ENCODE assay signal across 8 mouse cellular contexts in the genomic region with DNA sequence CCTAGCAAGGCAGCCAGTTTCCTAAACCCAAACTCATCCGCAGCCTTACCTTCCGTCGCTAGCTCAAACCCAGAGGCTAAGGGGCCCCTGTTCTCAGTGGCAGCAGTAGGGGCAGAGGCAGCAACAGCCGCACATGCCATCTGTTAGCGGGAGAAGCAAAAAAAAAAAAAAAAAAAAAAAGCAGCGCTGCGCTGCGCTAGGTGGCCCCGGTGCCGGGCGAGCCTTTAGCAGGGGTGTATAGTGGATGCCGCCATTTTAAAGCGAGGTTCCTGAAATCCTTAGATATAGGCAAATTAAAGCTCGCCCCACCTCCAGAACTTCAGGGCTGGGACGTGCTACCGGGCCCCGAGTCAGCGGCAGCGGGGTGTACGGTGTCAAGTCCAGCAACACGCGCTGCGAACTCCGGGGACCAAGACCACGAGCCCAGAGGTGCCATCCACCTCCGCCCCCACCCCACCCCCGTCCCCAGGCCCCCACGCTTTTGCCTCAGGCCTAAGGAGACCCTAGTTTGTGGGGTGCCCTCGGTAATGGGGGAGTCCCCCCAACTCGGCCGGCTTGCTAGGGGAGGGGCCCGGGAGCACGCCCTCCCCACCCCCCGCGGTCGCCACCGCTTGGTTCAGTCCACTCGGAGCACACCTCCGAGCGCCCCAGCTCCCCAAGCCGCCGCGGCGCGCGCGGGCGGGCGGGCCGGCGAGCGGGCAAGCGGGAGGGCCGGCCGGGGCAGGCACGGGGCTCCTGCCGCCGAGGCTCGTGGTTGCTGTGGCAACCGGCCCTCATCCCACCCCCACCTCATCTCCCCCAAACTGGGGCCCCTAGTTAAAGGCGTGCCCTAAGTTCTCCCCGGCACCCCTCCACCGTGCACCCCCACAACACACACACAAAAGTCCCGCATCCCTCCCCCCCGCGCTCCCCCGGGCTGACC. TPM values are rescaled to one million over a fixed set of nuclear protein-coding genes. Genes with fewer than 3 reads are reported as not detected.
A peak's percentile ranks its signal among the peaks of the same experiment; 100 is the strongest.
DNase-seq lines count a peak whose midpoint lies in the region; ATAC-seq and TF ChIP-seq lines count a peak whose summit lies in the region.

No protein-coding gene starts in this region.

- peak overlapping the region; percentile 74 for H3K27ac ChIP-seq in lung, postnatal 0 days (ENCODE audit: low read length)

- TF ChIP-seq CTCF in lung, postnatal 0 days (IDR thresholded peaks at IDR 0.05): no peak

- H3K4me1 ChIP-seq in lung, postnatal 0 days (ENCODE audit: insufficient read depth, low read depth, low read length): no peaks in the 10 kb centered on the region

- peak overlapping the region; percentile 34 for H3K9ac ChIP-seq in lung, postnatal 0 days (replicated peaks; ENCODE audit: low read depth)

- H3K4me3 ChIP-seq in lung, postnatal 0 days (ENCODE audit: low read depth, low read length): peak overlapping the region; percentile 59

- ATAC-seq in lung, postnatal 0 days: peak; percentile 89

- TF ChIP-seq EP300 in lung, postnatal 0 days (IDR thresholded peaks at IDR 0.05): no peak

- no peaks in the 10 kb centered on the region for H3K9me3 ChIP-seq in lung, postnatal 0 days (ENCODE audit: low read length)

- WGBS in lung, postnatal 0 days: 30% methylated on average over 23 of the region's 67 CpGs

- DNase-seq in heart, adult 18-20 months: peak; percentile 18 to 27
- no peak for DNase-seq in heart, adult 8-10 months (ENCODE audit: low spot score)
- DNase-seq in cerebellum, postnatal 10 days: peak; percentile 25 to 51
- peak; percentile 21 for DNase-seq in gastrocnemius, postnatal 25 days
- peak; percentile 48 for DNase-seq in kidney, adult 18-20 months
- DNase-seq in lung, postnatal 0 days (ENCODE audit: low spot score): peak; percentile 73
- DNase-seq in ovary, adult 18-20 months (ENCODE audit: low spot score): peak; percentile 17
- DNase-seq in urinary bladder, postnatal 10 days (ENCODE audit: low spot score): peak; percentile 8

- peak overlapping the region; percentile 66 for H3K4me2 ChIP-seq in lung, postnatal 0 days (replicated peaks; ENCODE audit: low read depth, low read length)

- no peaks in the 10 kb centered on the region for H3K36me3 ChIP-seq in lung, postnatal 0 days (ENCODE audit: insufficient read depth, low read length)

- H3K27me3 ChIP-seq in lung, postnatal 0 days (replicated peaks; ENCODE audit: insufficient read depth, low read length): no peaks in the 10 kb centered on the region

RNA-seq across cellular contexts. Expression of a gene that starts 1.4 kb away (rescaled TPM):
- total RNA-seq in heart, adult 18-20 months (2021): 1 to 10 TPM; 1.1 to 1.3 TPM
- 1 to 10 TPM in 1 of 4 experiments, under 1 TPM in 3; 0.25 to 1.6 (median 0.68) TPM for total RNA-seq in heart, adult 8-10 months (2022)
- total RNA-seq in gastrocnemius, postnatal 25 days (2021): under 1 TPM; 0.20 to 0.67 TPM
- polyA plus RNA-seq in lung, postnatal 0 days (2015; fragmentation: Nextera tagmentation; extraction: Ambion mirVana): 7.7 and 7.9 TPM in 2 replicates
